Mouse (Mus musculus): Measurements from ENCODE around the gene Spsb1. TPM values are rescaled to one million over a fixed set of nuclear protein-coding genes. Genes with fewer than 3 reads are reported as not detected.

Gene Spsb1
- polyA plus RNA-seq, 1 experiment from 2014 or later, result 11.8 TPM

- WGBS, result 79% methylated on average over 6 of the region's 6 CpGs
- no peak for ATAC-seq (ENCODE audit: low FRiP score, low read depth)
- no peak overlapping the region for H3K9ac ChIP-seq (replicated peaks)
Measured at GRCm38 (mm10) chr4:149858097-149858496, 96.7 kb downstream of the Spsb1 start.

GRCm38 (mm10) chr4:149857688-149858087 is 97.2 kb downstream of the Spsb1 start:
- 56% methylated on average over 3 of the region's 3 CpGs for WGBS
- H3K36me3 ChIP-seq, result no peaks in the 10 kb centered on the region

More at GRCm38 (mm10) chr4:149858097-149858496, 96.7 kb downstream of the Spsb1 start:
- no peaks in the 10 kb centered on the region for H3K9me3 ChIP-seq
- H3K4me1 ChIP-seq, result peaks cover 16% of the 10 kb centered on the region
- no peak overlapping the region for H3K4me3 ChIP-seq
- H3K27me3 ChIP-seq, result peaks cover 20% of the 10 kb centered on the region; the same call in 1 of the 2 replicates
- no peak overlapping the region for H3K4me2 ChIP-seq (replicated peaks)
- H3K36me3 ChIP-seq, result no peaks in the 10 kb centered on the region
- H3K27ac ChIP-seq (replicated peaks), result no peak overlapping the region; the same call in 1 of the 2 replicates

GRCm38 (mm10) chr4:149855892-149856807 is 98.7 kb downstream of the Spsb1 start:
- WGBS, result 74% methylated on average over 19 of the region's 19 CpGs
- H3K27me3 ChIP-seq, result peaks cover 14% of the 10 kb centered on the region; the same call in 1 of the 2 replicates
- no peaks in the 10 kb centered on the region for H3K9me3 ChIP-seq
- no peak overlapping the region for H3K4me2 ChIP-seq (replicated peaks)
- H3K27ac ChIP-seq (replicated peaks), result 0 out of 2 replicates have a peak overlapping the region, but pooled peaks have one; percentile 25
- H3K4me1 ChIP-seq, result peaks cover 16% of the 10 kb centered on the region
- H3K4me3 ChIP-seq, result no peak overlapping the region
- H3K9ac ChIP-seq (replicated peaks), result no peak overlapping the region
- no peaks in the 10 kb centered on the region for H3K36me3 ChIP-seq
- ATAC-seq (ENCODE audit: low FRiP score, low read depth), result no peak

More at GRCm38 (mm10) chr4:149857688-149858087, 97.2 kb downstream of the Spsb1 start:
- no peak overlapping the region for H3K9ac ChIP-seq (replicated peaks)
- no peak for ATAC-seq (ENCODE audit: low FRiP score, low read depth)
- H3K27ac ChIP-seq (replicated peaks), result peak overlapping the region; percentile 25; the same call in 1 of the 2 replicates
- H3K4me3 ChIP-seq, result no peak overlapping the region
- no peak overlapping the region for H3K4me2 ChIP-seq (replicated peaks)
- H3K27me3 ChIP-seq, result peaks cover 20% of the 10 kb centered on the region; the same call in 1 of the 2 replicates
- H3K4me1 ChIP-seq, result peaks cover 16% of the 10 kb centered on the region
- H3K9me3 ChIP-seq, result no peaks in the 10 kb centered on the region

GRCm38 (mm10) chr4:149855180-149855891 is 99.5 kb downstream of the Spsb1 start:
- H3K4me2 ChIP-seq (replicated peaks), result no peak overlapping the region
- H3K36me3 ChIP-seq, result no peaks in the 10 kb centered on the region
- peaks cover 16% of the 10 kb centered on the region for H3K4me1 ChIP-seq
- peaks cover 14% of the 10 kb centered on the region; the same call in 1 of the 2 replicates for H3K27me3 ChIP-seq
- ATAC-seq (ENCODE audit: low FRiP score, low read depth), result no peak
- no peaks in the 10 kb centered on the region for H3K9me3 ChIP-seq
- H3K4me3 ChIP-seq, result no peak overlapping the region
- WGBS, result 64% methylated on average over 10 of the region's 10 CpGs
- no peak overlapping the region for H3K27ac ChIP-seq (replicated peaks)
- no peak overlapping the region for H3K9ac ChIP-seq (replicated peaks)

GRCm38 (mm10) chr4:149854770-149855169 is 100.1 kb downstream of the Spsb1 start:
- H3K4me3 ChIP-seq, result peak overlapping the region; percentile 34
- H3K36me3 ChIP-seq, result no peaks in the 10 kb centered on the region
- peak overlapping the region; percentile 56 for H3K4me2 ChIP-seq (replicated peaks)
- 63% methylated on average over 9 of the region's 9 CpGs for WGBS
- peaks cover 16% of the 10 kb centered on the region for H3K4me1 ChIP-seq
- H3K27ac ChIP-seq (replicated peaks), result no peak overlapping the region
- no peak overlapping the region; the same call in 1 of the 2 replicates for H3K9ac ChIP-seq (replicated peaks)
- no peaks in the 10 kb centered on the region for H3K9me3 ChIP-seq
- peaks cover 14% of the 10 kb centered on the region; the same call in 1 of the 2 replicates for H3K27me3 ChIP-seq
- no peak for ATAC-seq (ENCODE audit: low FRiP score, low read depth)

- H3K27ac ChIP-seq (replicated peaks), result no peak overlapping the region
- no peak overlapping the region; the same call in 1 of the 2 replicates for H3K9ac ChIP-seq (replicated peaks)
Measured at GRCm38 (mm10) chr4:149854301-149854708, 100.5 kb downstream of the Spsb1 start.

GRCm38 (mm10) chr4:149853698-149854284 is 101.1 kb downstream of the Spsb1 start:
- H3K4me3 ChIP-seq, result peak overlapping the region; percentile 34; the same call in 1 of the 2 replicates
- H3K4me1 ChIP-seq, result peaks cover 16% of the 10 kb centered on the region
- peak overlapping the region; percentile 56 for H3K4me2 ChIP-seq (replicated peaks)
- H3K36me3 ChIP-seq, result no peaks in the 10 kb centered on the region
- no peaks in the 10 kb centered on the region for H3K9me3 ChIP-seq
- WGBS, result 66% methylated on average over 4 of the region's 4 CpGs
- H3K27ac ChIP-seq (replicated peaks), result no peak overlapping the region
- H3K9ac ChIP-seq (replicated peaks), result no peak overlapping the region
- H3K27me3 ChIP-seq, result peaks cover 14% of the 10 kb centered on the region; the same call in 1 of the 2 replicates
- ATAC-seq (ENCODE audit: low FRiP score, low read depth), result no peak

More at GRCm38 (mm10) chr4:149854301-149854708, 100.5 kb downstream of the Spsb1 start:
- peak; percentile 92 for ATAC-seq (ENCODE audit: low FRiP score, low read depth)
- peak overlapping the region; percentile 34 for H3K4me3 ChIP-seq
- H3K9me3 ChIP-seq, result no peaks in the 10 kb centered on the region
- peaks cover 16% of the 10 kb centered on the region for H3K4me1 ChIP-seq
- peak overlapping the region; percentile 56 for H3K4me2 ChIP-seq (replicated peaks)
- H3K27me3 ChIP-seq, result peaks cover 14% of the 10 kb centered on the region; the same call in 1 of the 2 replicates
- WGBS, result 2% methylated on average over 21 of the region's 21 CpGs
- no peaks in the 10 kb centered on the region for H3K36me3 ChIP-seq

- 81% methylated on average over 8 of the region's 8 CpGs for WGBS
Measured at GRCm38 (mm10) chr4:149851554-149851953, 103.3 kb downstream of the Spsb1 start.

GRCm38 (mm10) chr4:149850674-149851073 is 104.2 kb downstream of the Spsb1 start:
- H3K4me3 ChIP-seq, result no peak overlapping the region
- no peak overlapping the region for H3K9ac ChIP-seq (replicated peaks)
- no peak overlapping the region for H3K27ac ChIP-seq (replicated peaks)
- ATAC-seq (ENCODE audit: low FRiP score, low read depth), result no peak
- H3K36me3 ChIP-seq, result no peaks in the 10 kb centered on the region
- peaks cover 6% of the 10 kb centered on the region; the same call in 1 of the 2 replicates for H3K27me3 ChIP-seq
- H3K9me3 ChIP-seq, result no peaks in the 10 kb centered on the region
- peaks cover 9% of the 10 kb centered on the region for H3K4me1 ChIP-seq
- no peak overlapping the region for H3K4me2 ChIP-seq (replicated peaks)
- WGBS, result 69% methylated on average over 10 of the region's 10 CpGs

More at GRCm38 (mm10) chr4:149851554-149851953, 103.3 kb downstream of the Spsb1 start:
- peaks cover 9% of the 10 kb centered on the region for H3K4me1 ChIP-seq
- no peak overlapping the region for H3K4me2 ChIP-seq (replicated peaks)
- no peak for ATAC-seq (ENCODE audit: low FRiP score, low read depth)
- no peak overlapping the region for H3K9ac ChIP-seq (replicated peaks)
- H3K9me3 ChIP-seq, result no peaks in the 10 kb centered on the region
- no peaks in the 10 kb centered on the region for H3K36me3 ChIP-seq
- H3K4me3 ChIP-seq, result no peak overlapping the region
- no peak overlapping the region for H3K27ac ChIP-seq (replicated peaks)
- H3K27me3 ChIP-seq, result peaks cover 10% of the 10 kb centered on the region; the same call in 1 of the 2 replicates

GRCm38 (mm10) chr4:149850045-149850444 is 104.8 kb downstream of the Spsb1 start:
- no peak for ATAC-seq (ENCODE audit: low FRiP score, low read depth)
- no peak overlapping the region for H3K27ac ChIP-seq (replicated peaks)
- peaks cover 7% of the 10 kb centered on the region for H3K4me1 ChIP-seq
- WGBS, result 90% methylated on average over 7 of the region's 7 CpGs
- no peak overlapping the region for H3K9ac ChIP-seq (replicated peaks)
- no peak overlapping the region for H3K4me2 ChIP-seq (replicated peaks)
- H3K36me3 ChIP-seq, result no peaks in the 10 kb centered on the region
- no peak overlapping the region for H3K4me3 ChIP-seq
- H3K9me3 ChIP-seq, result no peaks in the 10 kb centered on the region
- peaks cover 4% of the 10 kb centered on the region; the same call in 1 of the 2 replicates for H3K27me3 ChIP-seq

- Histone ChIP-seq H3K27ac (replicated peaks) (no peak overlapping the region), H3K9ac (replicated peaks) (no peak overlapping the region), H3K4me1 (no peaks in the 10 kb centered on the region), H3K36me3 (no peaks in the 10 kb centered on the region), H3K9me3 (no peaks in the 10 kb centered on the region), H3K4me2 (replicated peaks) (no peak overlapping the region), H3K27me3 (no peaks in the 10 kb centered on the region), H3K4me3 (no peak overlapping the region)
- WGBS, result 84% methylated on average over 5 of the region's 5 CpGs
- no peak for ATAC-seq (ENCODE audit: low FRiP score, low read depth)
Measured at GRCm38 (mm10) chr4:149849035-149849434, 105.8 kb downstream of the Spsb1 start.

Measured in midbrain, embryonic 12.5 days (tissue).